Mouse (Mus musculus): ENCODE data around the gene Dsn1. TPM values are rescaled to one million over a fixed set of nuclear protein-coding genes. Genes with fewer than 3 reads are reported as not detected.

The Dsn1 gene
- polyA plus RNA-seq, 1 experiment: 40.8 TPM

DNA sequence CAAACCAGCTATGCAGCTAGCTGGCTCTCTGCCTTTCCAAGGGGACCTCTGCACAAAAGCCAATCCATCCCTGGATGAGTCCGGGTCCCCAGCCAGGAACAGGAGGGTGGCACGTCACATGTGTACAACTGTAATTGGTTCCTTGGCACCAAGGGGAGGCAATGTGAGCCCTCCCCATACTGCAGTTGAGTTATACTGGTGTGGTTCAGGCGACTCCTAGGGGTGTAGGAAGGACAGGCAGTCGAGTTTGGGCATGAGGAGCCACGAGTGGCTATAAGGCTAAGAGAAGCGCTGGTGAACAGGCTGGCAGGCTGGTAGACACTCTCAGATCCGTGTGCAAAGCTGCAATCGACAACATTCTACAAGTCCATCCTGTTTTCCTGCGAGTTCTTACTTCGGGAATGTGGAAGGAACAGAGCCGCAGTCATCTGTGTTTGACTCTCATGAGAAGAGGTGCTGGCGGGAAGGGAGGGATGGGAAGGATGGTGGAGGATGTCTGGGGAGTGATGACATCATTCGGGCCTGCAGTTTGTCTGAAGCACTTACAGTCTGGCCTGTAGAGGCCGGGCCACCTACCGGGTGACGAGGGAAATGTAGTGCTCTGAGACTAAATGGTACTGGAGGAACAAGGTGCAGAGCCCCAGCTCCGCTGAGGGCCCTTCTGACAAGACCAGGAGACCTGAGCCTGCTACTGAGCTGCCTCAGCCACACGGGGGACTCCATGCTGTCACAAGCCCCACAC is 9.7 kb upstream of the Dsn1 start:
- Histone ChIP-seq H3K9ac (ENCODE audit: low read depth, poor library complexity, severe bottlenecking) (no peak overlapping the region), H3K36me3 (ENCODE audit: control insufficient read depth, insufficient read depth, low read length, poor library complexity, severe bottlenecking) (no peaks in the 10 kb centered on the region), H3K27me3 (ENCODE audit: control insufficient read depth, insufficient read depth, low read length, poor library complexity, severe bottlenecking) (no peaks in the 10 kb centered on the region), H3K4me3 (ENCODE audit: low read depth, low read length) (no peak overlapping the region), H3K9me3 (replicated peaks; ENCODE audit: control insufficient read depth, insufficient read depth, low read length, poor library complexity, severe bottlenecking) (no peaks in the 10 kb centered on the region), H3K27ac (ENCODE audit: insufficient read depth, low read length) (no peak overlapping the region), H3K4me1 (ENCODE audit: control insufficient read depth, insufficient read depth, low read length) (no peaks in the 10 kb centered on the region)
- TF ChIP-seq EP300 (IDR thresholded peaks at IDR 0.05; ENCODE audit: insufficient read depth, low read depth, low read length) (no peak), CTCF (IDR thresholded peaks at IDR 0.05; ENCODE audit: low read depth, low read length) (no peak), POLR2A (IDR thresholded peaks at IDR 0.05; ENCODE audit: insufficient read depth, low read length) (no peak)

DNA sequence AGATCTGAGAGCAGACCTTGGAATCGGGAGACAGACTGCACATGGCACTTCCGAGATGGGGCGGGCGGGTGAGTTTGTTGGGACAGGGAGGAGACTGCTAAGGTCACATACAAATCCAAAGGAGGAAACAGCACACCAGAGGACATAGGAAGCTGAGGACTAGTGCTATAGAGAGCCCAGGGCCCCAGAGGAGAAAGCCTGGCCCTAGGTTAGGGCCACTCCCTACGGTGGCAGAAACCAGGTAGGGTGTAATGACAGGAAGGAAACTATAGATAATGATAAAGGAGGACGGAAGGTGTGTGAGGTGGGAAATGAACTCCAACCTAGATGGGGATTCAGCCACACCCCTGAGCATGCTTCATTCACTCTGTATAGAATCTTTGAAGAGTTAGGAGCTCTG is 5.4 kb upstream of the Dsn1 start:
- Histone ChIP-seq H3K4me3 (ENCODE audit: low read depth, low read length) (no peak overlapping the region), H3K9ac (ENCODE audit: low read depth, poor library complexity, severe bottlenecking) (no peak overlapping the region), H3K36me3 (ENCODE audit: control insufficient read depth, insufficient read depth, low read length, poor library complexity, severe bottlenecking) (no peaks in the 10 kb centered on the region), H3K9me3 (replicated peaks; ENCODE audit: control insufficient read depth, insufficient read depth, low read length, poor library complexity, severe bottlenecking) (no peaks in the 10 kb centered on the region), H3K4me1 (ENCODE audit: control insufficient read depth, insufficient read depth, low read length) (no peaks in the 10 kb centered on the region), H3K27me3 (ENCODE audit: control insufficient read depth, insufficient read depth, low read length, poor library complexity, severe bottlenecking) (no peaks in the 10 kb centered on the region), H3K27ac (ENCODE audit: insufficient read depth, low read length) (no peak overlapping the region)
- TF ChIP-seq CTCF (IDR thresholded peaks at IDR 0.05; ENCODE audit: low read depth, low read length): no peak
- no peak for TF ChIP-seq EP300 (IDR thresholded peaks at IDR 0.05; ENCODE audit: insufficient read depth, low read depth, low read length)
- TF ChIP-seq POLR2A (IDR thresholded peaks at IDR 0.05; ENCODE audit: insufficient read depth, low read length): no peak

DNA sequence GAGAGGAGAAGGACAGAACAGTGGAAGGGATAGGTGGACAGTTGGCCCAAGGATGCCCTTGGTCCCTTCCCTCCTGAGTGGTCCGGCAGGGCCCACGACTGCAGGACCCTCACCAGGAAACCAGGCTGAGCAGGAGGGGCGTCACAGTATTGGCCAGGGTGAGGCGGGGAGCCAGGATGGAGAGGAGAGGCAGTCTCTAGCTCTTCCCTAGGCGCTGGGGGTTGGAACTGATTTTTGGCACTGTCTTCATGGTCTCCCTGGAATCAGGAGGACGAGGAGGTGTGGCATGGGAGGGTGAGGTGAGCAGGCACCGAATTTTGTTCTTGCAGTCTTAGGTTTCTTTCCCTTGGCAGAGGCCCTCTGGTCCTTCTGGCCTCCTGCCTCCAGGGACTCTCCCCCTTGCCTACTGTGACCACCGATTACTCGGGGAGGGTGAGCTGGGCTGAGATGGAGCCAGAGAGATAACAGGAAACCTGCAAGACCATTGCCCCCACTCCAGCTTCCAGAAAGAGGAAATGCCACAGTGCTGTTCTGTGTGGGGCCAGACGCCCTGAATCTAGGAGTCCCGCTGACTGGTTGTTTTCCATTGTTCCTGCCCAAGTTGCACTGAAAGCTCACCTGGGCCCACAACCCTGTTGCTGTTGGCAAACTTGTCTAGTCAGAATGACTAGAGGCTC is 3.8 kb upstream of the Dsn1 start:
- no peaks in the 10 kb centered on the region for H3K36me3 ChIP-seq (ENCODE audit: control insufficient read depth, insufficient read depth, low read length, poor library complexity, severe bottlenecking)
- no peaks in the 10 kb centered on the region for H3K27me3 ChIP-seq (ENCODE audit: control insufficient read depth, insufficient read depth, low read length, poor library complexity, severe bottlenecking)
- H3K4me3 ChIP-seq (ENCODE audit: low read depth, low read length): no peak overlapping the region
- no peak for TF ChIP-seq EP300 (IDR thresholded peaks at IDR 0.05; ENCODE audit: insufficient read depth, low read depth, low read length)
- TF ChIP-seq POLR2A (IDR thresholded peaks at IDR 0.05; ENCODE audit: insufficient read depth, low read length): no peak
- no peak for TF ChIP-seq CTCF (IDR thresholded peaks at IDR 0.05; ENCODE audit: low read depth, low read length)
- H3K4me1 ChIP-seq (ENCODE audit: control insufficient read depth, insufficient read depth, low read length): no peaks in the 10 kb centered on the region
- no peak overlapping the region for H3K27ac ChIP-seq (ENCODE audit: insufficient read depth, low read length)
- no peaks in the 10 kb centered on the region for H3K9me3 ChIP-seq (replicated peaks; ENCODE audit: control insufficient read depth, insufficient read depth, low read length, poor library complexity, severe bottlenecking)
- H3K9ac ChIP-seq (ENCODE audit: low read depth, poor library complexity, severe bottlenecking): no peak overlapping the region

DNA sequence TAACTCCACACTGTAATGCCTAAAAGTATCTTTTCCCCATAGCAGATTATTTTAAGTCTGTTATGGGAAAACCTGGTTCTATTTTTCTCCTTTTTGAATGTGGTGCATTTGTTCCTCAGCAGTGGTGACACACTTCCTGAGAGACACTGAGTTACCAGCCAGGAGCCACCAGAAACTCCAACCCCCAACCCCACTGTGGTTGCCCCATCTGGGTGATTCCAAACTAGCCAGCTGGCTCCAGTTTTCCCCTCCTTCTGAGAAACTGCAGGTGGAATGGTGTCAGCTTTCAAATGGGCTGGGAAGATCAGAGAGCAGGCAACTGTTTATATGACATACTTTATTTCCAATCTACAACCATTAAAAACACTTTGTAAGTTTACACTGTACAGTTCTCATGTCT is 3.2 kb upstream of the Dsn1 start:
- no peaks in the 10 kb centered on the region for H3K27me3 ChIP-seq (ENCODE audit: control insufficient read depth, insufficient read depth, low read length, poor library complexity, severe bottlenecking)
- H3K9me3 ChIP-seq (replicated peaks; ENCODE audit: control insufficient read depth, insufficient read depth, low read length, poor library complexity, severe bottlenecking): no peaks in the 10 kb centered on the region
- no peak overlapping the region for H3K4me3 ChIP-seq (ENCODE audit: low read depth, low read length)
- no peaks in the 10 kb centered on the region for H3K4me1 ChIP-seq (ENCODE audit: control insufficient read depth, insufficient read depth, low read length)
- H3K36me3 ChIP-seq (ENCODE audit: control insufficient read depth, insufficient read depth, low read length, poor library complexity, severe bottlenecking): 0 out of 2 replicates have a peak, but pooled peaks cover 1% of the 10 kb centered on the region
- H3K9ac ChIP-seq (ENCODE audit: low read depth, poor library complexity, severe bottlenecking): no peak overlapping the region
- H3K27ac ChIP-seq (ENCODE audit: insufficient read depth, low read length): no peak overlapping the region
- no peak for TF ChIP-seq POLR2A (IDR thresholded peaks at IDR 0.05; ENCODE audit: insufficient read depth, low read length)
- TF ChIP-seq CTCF (IDR thresholded peaks at IDR 0.05; ENCODE audit: low read depth, low read length): no peak
- no peak for TF ChIP-seq EP300 (IDR thresholded peaks at IDR 0.05; ENCODE audit: insufficient read depth, low read depth, low read length)

DNA sequence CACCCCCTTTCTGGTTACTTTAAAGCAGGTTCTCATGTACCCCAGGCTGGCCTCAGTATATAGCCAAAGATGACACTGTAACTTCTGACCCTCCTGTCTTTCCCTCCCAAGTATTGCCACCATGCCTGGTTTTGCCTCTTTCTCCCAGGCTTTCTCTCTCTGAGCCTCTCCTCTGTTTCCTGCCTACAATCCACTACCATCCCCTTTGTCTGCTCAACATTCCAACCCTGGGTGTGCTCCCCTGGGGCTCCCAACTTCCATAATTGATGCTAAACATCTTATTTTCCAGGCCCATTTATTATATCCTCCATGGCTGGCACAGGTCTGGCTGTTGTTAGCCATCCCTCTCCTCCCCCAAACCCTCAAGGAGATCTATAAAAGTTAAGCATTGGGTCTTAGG is 1.6 kb upstream of the Dsn1 start:
- Histone ChIP-seq H3K9ac (ENCODE audit: low read depth, poor library complexity, severe bottlenecking) (no peak overlapping the region), H3K4me3 (ENCODE audit: low read depth, low read length) (no peak overlapping the region), H3K36me3 (ENCODE audit: control insufficient read depth, insufficient read depth, low read length, poor library complexity, severe bottlenecking) (peaks cover 7% of the 10 kb centered on the region; the same call in 1 of the 2 replicates), H3K4me1 (ENCODE audit: control insufficient read depth, insufficient read depth, low read length) (no peaks in the 10 kb centered on the region), H3K27me3 (ENCODE audit: control insufficient read depth, insufficient read depth, low read length, poor library complexity, severe bottlenecking) (no peaks in the 10 kb centered on the region), H3K9me3 (replicated peaks; ENCODE audit: control insufficient read depth, insufficient read depth, low read length, poor library complexity, severe bottlenecking) (no peaks in the 10 kb centered on the region), H3K27ac (ENCODE audit: insufficient read depth, low read length) (no peak overlapping the region)
- TF ChIP-seq EP300 (IDR thresholded peaks at IDR 0.05; ENCODE audit: insufficient read depth, low read depth, low read length) (no peak), CTCF (IDR thresholded peaks at IDR 0.05; ENCODE audit: low read depth, low read length) (no peak), POLR2A (IDR thresholded peaks at IDR 0.05; ENCODE audit: insufficient read depth, low read length) (no peak)

DNA sequence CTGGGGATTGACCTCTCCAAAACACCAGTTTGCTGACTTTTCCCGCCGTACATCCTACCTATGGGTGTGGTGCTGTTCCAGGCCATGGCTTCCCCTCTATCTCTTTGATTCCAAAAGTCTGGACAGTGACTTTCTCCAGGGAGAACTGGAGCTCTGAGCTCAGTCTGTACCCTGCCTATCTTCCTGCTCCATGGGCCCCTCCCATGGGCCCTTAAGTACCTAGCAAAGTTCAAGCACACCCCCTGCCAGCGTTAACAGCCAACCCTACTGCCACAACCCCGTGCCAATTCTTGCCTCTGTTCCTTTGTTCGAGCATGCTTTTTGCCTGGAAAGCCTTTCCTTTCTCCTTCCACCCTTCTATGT is 261 bp upstream of the Dsn1 start:
- Histone ChIP-seq H3K27me3 (ENCODE audit: control insufficient read depth, insufficient read depth, low read length, poor library complexity, severe bottlenecking) (no peaks in the 10 kb centered on the region), H3K4me3 (ENCODE audit: low read depth, low read length) (peak overlapping the region; percentile 74), H3K27ac (ENCODE audit: insufficient read depth, low read length) (peak overlapping the region; percentile 90), H3K4me1 (ENCODE audit: control insufficient read depth, insufficient read depth, low read length) (no peaks in the 10 kb centered on the region), H3K36me3 (ENCODE audit: control insufficient read depth, insufficient read depth, low read length, poor library complexity, severe bottlenecking) (peaks cover 7% of the 10 kb centered on the region), H3K9me3 (replicated peaks; ENCODE audit: control insufficient read depth, insufficient read depth, low read length, poor library complexity, severe bottlenecking) (no peaks in the 10 kb centered on the region), H3K9ac (ENCODE audit: low read depth, poor library complexity, severe bottlenecking) (peak overlapping the region; percentile 78)
- TF ChIP-seq EP300 (IDR thresholded peaks at IDR 0.05; ENCODE audit: insufficient read depth, low read depth, low read length) (no peak), CTCF (IDR thresholded peaks at IDR 0.05; ENCODE audit: low read depth, low read length) (no peak), POLR2A (IDR thresholded peaks at IDR 0.05; ENCODE audit: insufficient read depth, low read length) (no peak)
